Mouse (Mus musculus) frontal cortex, postnatal 36 days (tissue): Measurements from ENCODE around the gene Pcdh15.

Source experiments
- DNase-seq, 2 experiments: peaks; one replicate each; pipeline ENCODE4 v3.0.0; 2022; ENCODE audit warnings: low spot score in 2 of 2

The Pcdh15 gene

GRCm38 (mm10) chr10:74569603-74570002, 1470.5 kb downstream of the Pcdh15 start:
- DNase-seq, result no peak

- DNase-seq, result no peak
These were observed 1480.8 kb downstream of the Pcdh15 start for GRCm38 (mm10) chr10:74579924-74580323.

- DNase-seq, result no peak
These were observed 1492.7 kb downstream of the Pcdh15 start for GRCm38 (mm10) chr10:74591799-74592198.

GRCm38 (mm10) chr10:74607683-74608082, 1508.5 kb downstream of the Pcdh15 start:
- DNase-seq, result no peak

GRCm38 (mm10) chr10:74621837-74622236, 1522.7 kb downstream of the Pcdh15 start:
- peak in 1 of 2 experiments; percentile 20 for DNase-seq

- DNase-seq, result no peak
These were observed 1526.6 kb downstream of the Pcdh15 start for GRCm38 (mm10) chr10:74625715-74626114.

- peak in 1 of 2 experiments; percentile 6 for DNase-seq
These were observed 1527.5 kb downstream of the Pcdh15 start for GRCm38 (mm10) chr10:74626596-74626995.

- no peak for DNase-seq
These were observed 1532.2 kb downstream of the Pcdh15 start for GRCm38 (mm10) chr10:74631314-74631713.

- no peak for DNase-seq
These were observed 1537.9 kb downstream of the Pcdh15 start for GRCm38 (mm10) chr10:74637040-74637439.

- DNase-seq, result no peak
These were observed 1543.0 kb downstream of the Pcdh15 start for GRCm38 (mm10) chr10:74642125-74642524.

- no peak for DNase-seq
These were observed 1564.0 kb downstream of the Pcdh15 start for GRCm38 (mm10) chr10:74663171-74663570.

GRCm38 (mm10) chr10:74680016-74680491, 1580.9 kb downstream of the Pcdh15 start:
- peak; percentile 10 to 19 for DNase-seq

- DNase-seq, result no peak
These were observed 1581.4 kb downstream of the Pcdh15 start for GRCm38 (mm10) chr10:74680559-74680958.
